In the genomic region with DNA sequence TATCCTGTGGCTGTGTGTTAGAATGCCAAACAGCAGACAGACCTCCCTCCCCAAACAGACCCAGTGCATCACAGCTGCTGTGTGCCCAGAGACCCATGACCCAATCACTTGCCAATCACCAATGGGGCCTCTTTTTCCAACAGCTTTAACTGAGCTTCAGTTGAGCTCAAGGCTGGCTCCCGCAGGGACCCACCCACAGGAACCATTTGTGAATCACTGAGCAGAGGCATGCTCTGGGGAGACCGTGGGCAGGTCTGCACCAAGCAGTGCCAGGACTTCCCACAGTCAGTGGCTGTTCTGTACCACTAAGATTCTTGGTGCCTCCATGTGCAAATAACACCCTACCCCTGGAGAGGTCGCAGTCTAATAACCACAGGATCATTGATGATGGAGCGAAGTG, we compare ENCODE assay signal across 27 mouse cellular contexts. TPM values are rescaled to one million over a fixed set of nuclear protein-coding genes. Genes with fewer than 3 reads are reported as not detected.
A peak's percentile ranks its signal among the peaks of the same experiment; 100 is the strongest.
DNase-seq lines count a peak whose midpoint lies in the region; ATAC-seq and TF ChIP-seq lines count a peak whose summit lies in the region.
"Had no signal": no experiment of that assay in that cellular context is flagged by ENCODE, and none has a peak within 500 bp of the region (broad histone marks: within the 10 kb centered on the region; RNA-seq: fewer than 3 reads in every experiment).

No protein-coding gene starts in this region.

- intact Hi-C loops in left cerebral cortex, postnatal 36 days (cut with DNase I) = no loop called here

- no peak overlapping the region for H3K9ac ChIP-seq in hindbrain, embryonic 15.5 days
- no peak overlapping the region for H3K9ac ChIP-seq in hindbrain, postnatal 0 days (replicated peaks; ENCODE audit: low read length)
- H3K9ac ChIP-seq in neural tube, embryonic 13.5 days = no peak overlapping the region
- H3K9ac ChIP-seq: heart, embryonic 15.5 days; kidney, embryonic 15.5 days; limb, embryonic 12.5 days; liver, embryonic 13.5 days; lung, embryonic 15.5 days had no signal

- no peak for TF ChIP-seq CTCF in hindbrain, postnatal 0 days (IDR thresholded peaks at IDR 0.05; ENCODE audit: low read depth)

- ATAC-seq in hindbrain, embryonic 15.5 days (ENCODE audit: low FRiP score, low read depth) = peak; percentile 28; the same call in 1 of the 2 replicates
- no peak for ATAC-seq in hindbrain, postnatal 0 days
- no peak for ATAC-seq in neural tube, embryonic 13.5 days (ENCODE audit: low read depth)
- ATAC-seq: activated CD4-positive, CD25-positive, alpha-beta regulatory T cell, adult 4 months; hindbrain, embryonic 16.5 days; intestine, postnatal 0 days had no signal

- no peak for DNase-seq in hindbrain, postnatal 0 days (ENCODE audit: low spot score)
- DNase-seq in neural tube, embryonic 10.5 days (ENCODE audit: extremely low spot score, low spot score) = no peak
- peak; percentile 65 to 79 for DNase-seq in left cerebral cortex, postnatal 36 days (ENCODE audit: low spot score in 2 of 2)
- DNase-seq in right cerebral cortex, postnatal 36 days (ENCODE audit: low spot score in 2 of 2) = peak; percentile 74 to 83
- no peak for DNase-seq in testis, postnatal 14 days (ENCODE audit: low spot score)
- no peak for DNase-seq in adrenal gland, adult 2 months
- DNase-seq: adrenal gland, postnatal 25 days; cerebellum, adult 11-12 months; cerebellum, postnatal 25 days; gastrocnemius, postnatal 10 days; heart, adult 18-20 months; heart, postnatal 4 days; kidney, postnatal 4 days; liver, embryonic 13.5 days; lung, postnatal 4 days; thymus, postnatal 4 days had no signal

- H3K27me3 ChIP-seq in hindbrain, embryonic 15.5 days = no peaks in the 10 kb centered on the region
- H3K27me3 ChIP-seq in hindbrain, postnatal 0 days (ENCODE audit: insufficient read depth, low read length) = no peaks in the 10 kb centered on the region
- no peaks in the 10 kb centered on the region for H3K27me3 ChIP-seq in neural tube, embryonic 13.5 days
- H3K27me3 ChIP-seq: heart, embryonic 15.5 days; kidney, embryonic 15.5 days; limb, embryonic 12.5 days; liver, embryonic 13.5 days; lung, embryonic 15.5 days had no signal

- H3K9me3 ChIP-seq in hindbrain, embryonic 15.5 days = no peaks in the 10 kb centered on the region
- H3K9me3 ChIP-seq in hindbrain, postnatal 0 days (ENCODE audit: low read length) = no peaks in the 10 kb centered on the region
- no peaks in the 10 kb centered on the region for H3K9me3 ChIP-seq in neural tube, embryonic 13.5 days
- H3K9me3 ChIP-seq: forebrain, embryonic 10.5 days; heart, embryonic 15.5 days; kidney, embryonic 15.5 days; limb, embryonic 12.5 days; liver, embryonic 13.5 days; lung, embryonic 15.5 days had no signal

- 0 out of 2 replicates have a peak overlapping the region, but pooled peaks have one; percentile 11 for H3K27ac ChIP-seq in hindbrain, embryonic 15.5 days (replicated peaks)
- H3K27ac ChIP-seq in hindbrain, postnatal 0 days = no peak overlapping the region
- peak overlapping the region; percentile 19 for H3K27ac ChIP-seq in neural tube, embryonic 13.5 days (replicated peaks)
- H3K27ac ChIP-seq: forebrain, embryonic 10.5 days; heart, embryonic 15.5 days; kidney, embryonic 15.5 days; limb, embryonic 12.5 days; liver, embryonic 13.5 days; lung, embryonic 15.5 days had no signal

- H3K4me1 ChIP-seq in hindbrain, embryonic 15.5 days (replicated peaks) = peaks cover 46% of the 10 kb centered on the region
- H3K4me1 ChIP-seq in hindbrain, postnatal 0 days (ENCODE audit: insufficient read depth, low read length) = no peaks in the 10 kb centered on the region; the same call in 1 of the 2 replicates
- peaks cover 47% of the 10 kb centered on the region for H3K4me1 ChIP-seq in neural tube, embryonic 13.5 days (replicated peaks)
- H3K4me1 ChIP-seq: forebrain, embryonic 10.5 days; heart, embryonic 15.5 days; kidney, embryonic 15.5 days; limb, embryonic 12.5 days; liver, embryonic 13.5 days; lung, embryonic 15.5 days had no signal

- no peak overlapping the region for H3K4me2 ChIP-seq in hindbrain, embryonic 15.5 days
- no peak overlapping the region for H3K4me2 ChIP-seq in hindbrain, postnatal 0 days (ENCODE audit: low read depth, low read length)
- H3K4me2 ChIP-seq in neural tube, embryonic 13.5 days = no peak overlapping the region
- H3K4me2 ChIP-seq: heart, embryonic 15.5 days; kidney, embryonic 15.5 days; limb, embryonic 12.5 days; liver, embryonic 13.5 days; lung, embryonic 15.5 days had no signal

- H3K4me3 ChIP-seq in hindbrain, embryonic 15.5 days = no peak overlapping the region
- H3K4me3 ChIP-seq in hindbrain, postnatal 0 days (ENCODE audit: low read length) = no peak overlapping the region
- no peak overlapping the region for H3K4me3 ChIP-seq in neural tube, embryonic 13.5 days
- H3K4me3 ChIP-seq: forebrain, embryonic 10.5 days; heart, embryonic 15.5 days; kidney, embryonic 15.5 days; limb, embryonic 12.5 days; liver, embryonic 13.5 days; lung, embryonic 15.5 days had no signal

- no peaks in the 10 kb centered on the region for H3K36me3 ChIP-seq in hindbrain, embryonic 15.5 days
- no peaks in the 10 kb centered on the region for H3K36me3 ChIP-seq in hindbrain, postnatal 0 days (ENCODE audit: insufficient read depth, low read length)
- H3K36me3 ChIP-seq in neural tube, embryonic 13.5 days = no peaks in the 10 kb centered on the region
- H3K36me3 ChIP-seq: forebrain, embryonic 10.5 days; G1E; heart, embryonic 15.5 days; kidney, embryonic 15.5 days; limb, embryonic 12.5 days; liver, embryonic 13.5 days; lung, embryonic 15.5 days had no signal

- WGBS in hindbrain, embryonic 15.5 days = 73% methylated on average over 4 of the region's 4 CpGs
- 66% methylated on average over 4 of the region's 4 CpGs for WGBS in hindbrain, postnatal 0 days
- WGBS in neural tube, embryonic 13.5 days = 73% methylated on average over 4 of the region's 4 CpGs

RNA-seq across cellular contexts. Expression of gene Myt1l, which starts 27.5 kb away (rescaled TPM):
- polyA plus RNA-seq in hindbrain, embryonic 15.5 days (2015; fragmentation: Nextera tagmentation; extraction: Ambion mirVana) = 233 and 237 TPM in 2 replicates
- total RNA-seq in hindbrain, postnatal 0 days (2014; rRNA removed) = 68.6 and 83.0 TPM in 2 replicates
- polyA plus RNA-seq in hindbrain, postnatal 0 days (2015; fragmentation: Nextera tagmentation; extraction: Ambion mirVana) = 163 and 173 TPM in 2 replicates
- polyA plus RNA-seq in neural tube, embryonic 13.5 days (2015; fragmentation: Nextera tagmentation; extraction: Ambion mirVana) = 170 TPM in 2 replicates
- total RNA-seq in left cerebral cortex, postnatal 36 days (2021) = 100 to 1,000 TPM; 213 to 254 TPM
- 1 to 10 TPM; 2.0 to 2.7 TPM for total RNA-seq in adrenal gland, adult 2 months (2021)
- polyA plus RNA-seq in adrenal gland, adult 2 months (2012; rRNA removed) = 0.21 and 0.37 TPM in 2 replicates
- total RNA-seq: heart, adult 18-20 months had no signal
- polyA plus RNA-seq: activated CD4-positive, CD25-positive, alpha-beta regulatory T cell, adult 4 months; G1E had no signal

Comparison
In these comparisons a context has a peak if more than half of its experiments do, and no peak if none do; other contexts are left out.
1. DNase-seq: peak in left cerebral cortex, postnatal 36 days (2 of 2) and right cerebral cortex, postnatal 36 days (2 of 2); none in hindbrain, postnatal 0 days (single experiment), neural tube, embryonic 10.5 days (single experiment), testis, postnatal 14 days (single experiment) and adrenal gland, adult 2 months (single experiment).
2. RNA of gene Myt1l, which starts 27.5 kb away (polyA plus RNA-seq): 233 to 237 TPM in hindbrain, embryonic 15.5 days, 163 to 173 TPM in hindbrain, postnatal 0 days and 170 TPM in neural tube, embryonic 13.5 days; 0.21 to 0.37 TPM in adrenal gland, adult 2 months; every median in the first group is over 100 times any median in the second.